Mouse (Mus musculus): Measurements from ENCODE around the gene Fam129c.

Fam129c gene

DNA sequence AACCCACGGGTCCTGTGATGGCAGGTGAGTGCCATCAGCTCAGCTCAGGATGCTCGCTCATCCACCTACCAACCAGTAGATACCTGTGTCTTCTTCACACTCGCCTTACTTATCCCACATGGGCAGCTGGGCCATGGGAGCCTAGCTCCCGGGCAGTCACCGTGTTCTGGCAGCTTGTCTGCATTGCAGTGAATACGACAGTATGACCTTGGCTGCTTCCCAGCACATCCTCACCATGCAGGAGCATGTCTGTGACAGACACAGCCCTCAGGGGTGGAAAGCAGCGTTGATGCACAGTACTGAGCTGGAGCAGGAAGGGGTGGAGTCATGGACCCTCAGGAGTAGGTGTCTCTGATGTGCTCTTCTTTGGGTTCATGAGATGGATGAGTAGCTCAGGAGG, 23.0 kb upstream of the Fam129c start:
- no peak for DNase-seq (ENCODE audit: low spot score)

DNA sequence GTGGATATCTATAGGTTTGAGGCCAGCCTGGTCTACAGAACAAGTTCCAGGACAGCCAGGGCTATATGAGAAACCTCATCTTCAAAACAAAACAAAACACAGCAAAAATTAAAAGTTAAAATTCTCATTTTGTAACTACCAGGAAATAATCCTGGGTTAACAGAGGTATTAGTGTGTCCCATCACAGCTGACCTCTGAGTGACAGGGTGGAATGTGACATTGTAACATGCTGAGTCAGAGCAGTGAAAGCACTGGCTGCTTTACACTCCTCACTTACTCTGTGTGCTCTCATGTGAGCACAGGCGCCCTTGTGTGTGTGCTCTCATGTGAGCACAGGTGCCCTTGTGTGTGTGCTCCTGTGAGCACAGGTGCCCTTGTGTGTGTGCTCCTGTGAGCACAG, 22.4 kb upstream of the Fam129c start:
- DNase-seq (ENCODE audit: low spot score) = no peak

DNA sequence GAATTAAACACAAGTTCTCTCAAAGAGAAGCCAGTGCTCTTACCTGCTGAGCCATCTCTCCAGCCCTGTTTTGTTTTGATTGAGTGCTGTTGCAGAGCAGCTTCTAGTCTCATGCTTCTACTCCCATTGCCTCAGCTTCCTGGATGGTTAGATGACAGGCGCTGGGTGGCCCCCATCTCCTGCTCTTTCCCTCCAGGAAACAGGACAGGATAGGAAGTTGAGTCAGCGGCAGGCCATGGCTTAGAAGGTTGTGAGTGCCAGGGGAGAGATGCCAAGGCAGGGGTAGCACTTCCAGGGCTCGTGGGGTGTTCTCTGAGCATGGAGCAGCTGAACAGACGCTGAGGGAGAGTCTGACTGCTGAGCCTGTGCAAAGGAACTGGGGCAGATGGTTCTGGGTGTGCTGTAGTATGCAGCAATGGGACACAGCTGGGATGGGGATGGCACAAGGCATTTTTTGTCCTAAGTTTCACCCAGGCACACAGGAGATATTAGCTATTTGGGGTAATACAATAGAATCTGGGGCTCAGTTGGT, 19.5 kb upstream of the Fam129c start:
- no peak for DNase-seq (ENCODE audit: low spot score)

DNA sequence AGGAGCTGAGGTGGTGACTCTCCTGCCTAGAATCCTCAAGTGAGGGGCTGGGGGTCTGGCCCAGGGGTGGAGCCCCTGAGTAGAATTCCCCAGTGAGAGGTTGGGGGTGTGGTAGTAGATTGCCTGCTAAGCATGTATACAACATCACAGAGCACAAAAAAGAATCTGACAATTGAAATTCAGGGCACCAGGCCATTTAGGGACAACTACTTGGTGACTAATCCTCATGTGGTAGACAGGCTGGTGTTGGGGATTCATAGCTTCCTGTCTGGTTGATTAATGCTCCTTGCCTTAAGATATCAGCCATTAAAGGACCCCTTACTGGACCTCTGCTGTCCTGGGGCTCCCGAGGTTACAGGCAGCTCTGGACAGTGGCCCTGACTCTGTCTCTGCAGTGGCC, 18.4 kb upstream of the Fam129c start:
- no peak for DNase-seq (ENCODE audit: low spot score)

DNA sequence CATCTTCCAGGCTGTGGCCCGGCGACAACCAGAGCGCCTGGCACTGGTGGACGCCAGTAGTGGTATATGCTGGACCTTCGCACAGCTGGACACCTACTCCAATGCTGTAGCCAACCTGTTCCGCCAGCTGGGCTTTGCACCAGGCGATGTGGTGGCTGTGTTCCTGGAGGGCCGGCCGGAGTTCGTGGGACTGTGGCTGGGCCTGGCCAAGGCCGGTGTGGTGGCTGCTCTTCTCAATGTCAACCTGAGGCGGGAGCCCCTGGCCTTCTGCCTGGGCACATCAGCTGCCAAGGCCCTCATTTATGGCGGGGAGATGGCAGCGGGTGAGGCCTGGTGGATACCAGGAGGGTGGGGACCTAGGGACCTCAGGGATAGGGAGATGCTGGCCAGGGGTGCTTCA, 18.0 kb upstream of the Fam129c start:
- no peak for DNase-seq (ENCODE audit: low spot score)

DNA sequence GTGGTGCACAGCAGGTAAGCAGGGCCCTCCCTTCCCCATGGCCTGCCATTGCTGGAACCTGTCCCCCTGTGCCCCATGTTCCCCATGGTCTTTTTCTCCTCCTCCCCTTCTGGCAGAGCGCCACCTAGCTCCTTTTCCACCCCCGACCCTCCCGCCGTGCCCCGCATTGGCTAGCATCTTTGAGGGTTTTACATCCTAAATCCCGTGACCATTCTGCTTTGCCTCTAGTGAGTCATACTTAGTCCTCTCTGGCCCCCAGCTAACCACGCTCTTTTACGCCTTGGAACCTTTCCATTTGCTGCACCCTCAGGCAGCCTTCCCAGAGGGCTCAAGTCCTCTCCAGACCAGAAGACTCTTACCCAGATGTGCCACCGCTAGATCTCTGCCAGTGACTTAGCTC, 17.2 kb upstream of the Fam129c start:
- no peak for DNase-seq (ENCODE audit: low spot score)

DNA sequence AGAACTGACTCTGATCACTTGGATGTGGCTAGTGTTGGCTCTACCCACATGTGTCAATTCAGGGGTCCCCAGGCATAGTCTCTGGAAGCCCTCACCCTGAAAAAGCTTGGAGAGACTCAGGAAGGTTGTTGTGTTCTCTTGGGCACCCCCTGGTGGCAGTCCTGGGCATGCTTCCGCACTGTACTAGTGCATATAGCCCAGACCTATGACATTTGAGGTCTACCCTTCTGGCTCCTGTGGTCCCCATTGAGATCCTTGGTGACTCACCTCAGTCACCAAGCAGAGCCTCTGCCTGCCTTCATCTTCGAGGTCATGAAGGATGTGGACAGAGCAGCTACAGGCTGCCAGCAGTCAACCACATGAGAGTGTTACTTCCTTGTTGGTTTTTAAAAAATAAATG, 10.6 kb upstream of the Fam129c start:
- DNase-seq (ENCODE audit: low spot score) = peak; percentile 67

DNA sequence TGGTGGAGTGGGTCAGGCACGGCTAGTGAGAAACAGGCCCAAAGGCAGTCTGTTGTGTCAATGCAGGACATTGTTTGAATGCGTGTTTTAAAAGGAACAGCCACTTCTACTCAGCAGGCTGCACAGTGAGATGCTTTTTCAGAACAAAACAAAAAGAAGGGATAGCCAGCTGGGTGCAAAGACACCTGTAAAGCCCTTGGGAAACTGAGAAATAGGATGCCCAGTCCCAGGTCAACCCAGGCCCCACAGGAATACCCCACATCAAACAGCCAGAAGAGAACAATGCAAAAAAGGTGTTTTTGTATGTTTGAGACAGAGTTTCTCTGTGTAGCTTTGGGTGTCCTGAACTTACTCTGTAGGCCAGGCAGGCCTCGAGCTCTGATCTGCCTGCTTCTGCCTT, 8.7 kb upstream of the Fam129c start:
- no peak for DNase-seq (ENCODE audit: low spot score)

DNA sequence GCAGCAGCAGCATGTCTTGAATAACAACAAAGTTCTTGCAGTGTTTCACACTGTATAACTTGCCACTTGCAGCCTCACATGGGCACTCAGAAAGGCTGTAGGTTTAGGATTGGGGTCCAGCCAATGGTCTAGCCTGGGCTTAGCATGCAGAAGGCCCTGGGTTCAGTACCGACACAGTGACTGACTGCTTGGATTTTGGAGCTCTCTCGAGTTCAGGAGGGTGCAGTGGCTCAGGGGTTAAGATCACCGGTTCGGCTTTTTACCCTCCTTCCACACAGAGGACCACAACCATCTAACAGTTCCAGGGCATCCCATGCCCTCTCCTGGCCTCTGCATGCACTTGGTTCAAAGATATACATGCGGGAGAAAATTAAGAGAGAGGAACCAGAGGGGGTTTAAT, 6.4 kb upstream of the Fam129c start:
- no peak for DNase-seq (ENCODE audit: low spot score)

DNA sequence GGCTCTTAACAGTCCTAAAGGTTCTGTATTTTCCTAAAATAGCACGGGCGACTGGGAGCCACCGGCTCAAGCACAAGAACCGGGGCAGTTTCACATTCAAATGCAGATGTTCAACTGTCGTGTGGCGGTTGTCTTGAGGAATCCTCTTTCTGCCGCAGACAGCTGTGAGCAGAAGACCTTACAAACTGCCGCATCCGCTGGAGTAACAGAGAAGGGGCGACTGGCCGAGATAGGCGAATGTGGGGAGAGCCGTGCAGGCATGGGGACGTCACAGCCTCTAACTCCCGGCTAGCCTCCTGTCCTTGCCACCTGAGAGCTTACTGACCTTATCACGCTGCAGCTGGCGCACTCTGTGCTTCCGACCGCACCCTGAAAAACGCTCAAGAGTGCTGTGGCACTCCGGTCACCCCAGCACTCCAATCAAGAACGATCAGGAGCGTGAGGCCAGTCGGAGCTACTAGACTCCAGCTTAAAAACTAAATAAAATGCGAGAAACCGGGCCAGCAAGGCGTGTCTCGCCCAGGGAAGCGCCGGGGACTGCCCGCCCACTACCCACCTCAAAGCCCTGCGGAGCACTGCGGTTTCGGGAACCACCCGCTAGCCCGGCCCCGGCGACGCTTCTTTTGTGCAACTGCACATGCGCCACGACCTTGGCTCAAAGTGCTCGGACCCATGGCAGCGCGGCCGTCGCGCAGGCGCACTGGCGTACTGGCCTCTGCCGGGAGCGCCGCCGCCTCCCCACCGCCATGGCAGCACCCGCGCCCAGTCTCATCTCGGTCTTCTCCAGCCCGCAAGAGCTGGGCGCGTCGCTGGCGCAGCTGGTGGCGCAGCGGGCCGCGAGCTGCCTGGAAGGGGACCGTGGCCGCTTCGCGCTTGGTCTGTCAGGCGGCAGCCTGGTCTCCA, 5.7 kb upstream of the Fam129c start, which contains the start of gene Pgls:
Pgls (plus strand) TSS at position 706 of the 903 bp plus-strand sequence.
- DNase-seq (ENCODE audit: low spot score) = peak; percentile 97

DNA sequence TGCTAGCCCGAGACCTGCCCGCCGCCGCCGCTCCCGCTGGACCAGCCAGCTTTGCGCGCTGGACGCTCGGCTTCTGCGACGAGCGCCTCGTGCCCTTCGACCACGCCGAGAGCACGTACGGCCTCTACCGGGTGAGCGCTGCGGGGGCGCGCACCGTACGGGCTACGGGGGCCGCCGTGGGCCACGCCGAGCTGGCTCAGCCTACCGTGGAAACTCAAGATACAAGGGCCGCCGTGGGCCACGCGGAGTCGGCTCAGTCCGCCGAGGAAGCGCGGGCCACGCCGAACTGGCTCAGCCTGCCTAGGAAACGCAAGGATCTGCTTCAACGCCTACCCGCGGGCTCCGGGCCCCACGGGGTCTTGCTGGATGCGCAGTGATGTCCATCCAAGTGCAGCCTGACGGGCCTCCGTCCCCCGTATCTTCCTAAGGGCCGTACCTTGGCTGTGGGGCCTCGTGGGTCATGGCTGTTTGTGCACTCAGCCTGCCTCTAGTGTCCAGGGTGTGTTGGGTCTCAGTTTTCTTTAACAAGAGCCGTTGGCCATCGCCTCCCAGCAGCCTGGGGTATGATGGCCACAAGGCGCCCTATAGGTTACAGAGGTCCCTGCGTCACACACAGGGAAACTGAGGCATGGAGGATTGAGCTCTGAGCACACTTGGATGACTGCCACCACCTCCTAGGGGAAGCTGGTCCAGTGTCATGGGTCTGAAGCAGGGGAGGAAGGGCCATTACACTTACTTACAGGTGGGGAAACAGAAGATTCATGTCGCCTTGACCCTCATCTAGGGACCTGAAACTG, 4.9 kb upstream of the Fam129c start:
- DNase-seq (ENCODE audit: low spot score) = no peak

DNA sequence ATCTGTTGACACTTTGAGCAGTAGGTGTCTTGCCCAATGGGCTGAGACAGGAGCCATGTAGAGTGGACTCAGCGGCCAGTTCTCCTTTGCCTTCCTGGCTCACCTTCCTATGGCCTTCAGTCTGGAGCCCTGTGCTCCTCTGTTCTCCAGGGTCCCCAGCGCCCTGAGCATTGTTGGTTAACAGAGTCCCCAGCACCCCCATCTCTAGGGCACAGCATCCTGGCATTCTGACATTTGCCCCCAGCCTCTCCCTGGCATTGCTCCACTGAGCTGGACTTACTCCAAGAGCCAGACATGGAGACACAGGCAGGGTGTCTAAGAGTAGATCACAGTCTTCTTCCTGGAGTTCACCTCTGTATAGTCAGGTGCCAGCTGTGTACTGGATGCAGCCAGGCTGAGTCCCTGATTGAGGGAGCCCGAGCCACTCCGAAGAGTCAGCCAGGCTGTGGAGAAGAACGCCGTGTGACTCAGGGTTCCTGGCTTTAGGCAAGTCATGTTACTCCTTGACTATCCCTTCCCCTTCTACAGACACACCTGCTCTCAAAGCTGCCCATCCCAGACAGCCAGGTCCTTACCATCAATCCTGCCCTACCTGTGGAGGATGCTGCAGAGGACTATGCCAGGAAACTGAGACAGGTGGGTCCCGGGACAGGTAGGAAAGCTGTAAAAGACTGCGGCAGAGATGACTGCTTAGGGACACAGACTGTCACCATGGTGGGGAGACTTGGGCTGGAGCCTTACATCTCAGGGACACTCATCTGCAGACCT, 3.7 kb upstream of the Fam129c start:
- DNase-seq (ENCODE audit: low spot score) = no peak

DNA sequence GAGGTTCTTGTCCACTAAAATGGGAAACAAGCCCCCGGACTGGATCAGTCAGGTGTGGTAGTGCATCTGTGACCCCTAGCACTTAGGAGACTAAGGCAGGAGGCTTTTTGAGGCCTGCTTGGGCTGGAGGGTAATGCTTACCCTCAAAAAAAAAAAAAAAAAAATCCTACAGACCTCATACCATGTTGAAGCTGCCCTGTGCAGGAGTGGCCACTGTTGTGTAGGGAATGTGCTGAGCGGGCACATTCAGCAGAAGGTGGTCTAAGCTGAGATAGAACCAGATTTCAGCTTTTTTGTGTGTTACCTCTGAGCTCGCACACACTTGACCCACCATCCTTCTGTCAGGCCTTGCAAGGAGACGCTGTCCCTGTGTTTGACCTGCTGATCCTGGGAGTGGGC, 3.1 kb upstream of the Fam129c start:
- no peak for DNase-seq (ENCODE audit: low spot score)

DNA sequence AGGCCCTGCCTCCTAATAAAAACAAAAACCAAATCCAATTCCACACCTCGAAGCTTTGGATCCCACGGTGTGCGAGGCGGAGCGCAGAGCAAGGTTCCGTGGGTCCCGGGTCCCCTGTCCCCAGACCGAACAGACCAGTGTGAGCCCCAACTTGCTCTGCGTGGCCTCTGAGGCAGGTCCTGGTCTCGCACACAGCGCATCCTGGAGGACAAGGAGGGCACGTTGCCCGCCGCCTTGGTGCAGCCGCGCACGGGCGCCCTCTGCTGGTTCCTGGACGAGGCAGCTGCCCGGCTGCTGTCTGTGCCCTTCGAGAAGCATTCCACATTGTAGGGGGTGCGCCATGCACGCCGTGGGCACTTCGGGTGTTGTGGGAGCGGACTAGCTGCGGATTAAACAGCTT, 1.6 kb upstream of the Fam129c start:
- peak; percentile 85 for DNase-seq (ENCODE audit: low spot score)

DNA sequence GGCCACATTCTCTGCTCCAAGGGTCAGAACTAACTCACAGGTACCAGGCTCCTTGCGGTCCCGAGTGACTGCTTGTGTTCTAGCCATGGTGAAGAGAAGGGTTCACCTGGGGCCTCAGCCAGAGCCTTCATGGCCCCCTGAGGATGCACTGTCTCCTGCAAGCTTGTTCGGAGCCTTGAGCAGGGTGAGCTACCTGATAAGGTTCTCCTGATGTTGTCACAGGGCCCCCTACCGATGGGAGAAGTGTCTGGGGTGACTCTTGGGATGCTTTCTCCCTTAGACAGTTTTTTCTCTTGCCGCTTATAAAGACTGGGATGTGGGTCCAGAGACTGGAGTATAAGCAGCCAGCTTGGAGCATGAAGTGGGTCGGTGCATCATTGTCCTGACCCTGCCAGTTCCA, 1.1 kb upstream of the Fam129c start:
- DNase-seq (ENCODE audit: low spot score) = no peak

DNA sequence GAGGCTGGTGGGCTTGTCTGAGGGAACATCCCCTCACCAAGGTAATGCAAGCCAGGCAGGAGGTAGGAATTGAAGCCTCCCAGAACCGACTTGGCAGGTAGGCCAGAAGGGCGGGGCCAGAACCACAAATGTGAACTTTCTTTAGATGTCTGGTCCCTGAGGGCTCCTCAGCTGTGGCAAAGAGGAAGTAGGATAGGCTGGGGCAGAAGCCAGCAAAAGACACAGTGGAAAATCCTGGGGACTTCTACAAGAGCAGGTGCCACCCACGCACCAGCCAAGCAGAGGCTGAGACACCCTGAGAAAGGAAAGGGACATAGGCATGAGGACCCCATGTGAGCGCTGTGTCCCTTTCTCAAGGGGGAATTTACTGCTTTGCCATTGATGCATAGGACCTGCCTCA, 650 bp upstream of the Fam129c start:
- DNase-seq (ENCODE audit: low spot score) = no peak

DNA sequence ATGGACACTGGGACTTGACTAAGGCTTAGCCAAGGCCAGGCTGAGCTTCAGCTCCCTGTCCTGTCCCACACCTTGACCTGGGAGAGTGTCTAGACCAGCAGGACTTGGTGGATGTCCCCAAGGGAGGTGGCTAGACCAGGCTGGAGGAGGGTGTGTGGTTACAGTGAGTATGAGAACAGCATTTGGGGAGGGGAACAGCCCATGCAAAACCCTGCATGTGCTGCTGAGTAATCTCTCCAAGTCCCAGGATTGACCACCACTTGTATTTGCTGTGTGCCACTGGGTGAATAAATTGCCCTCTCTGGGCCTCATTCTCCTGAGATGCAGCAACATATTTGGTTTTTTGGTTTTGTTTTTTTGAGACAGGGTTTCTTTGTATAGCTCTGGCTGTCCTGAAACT, 927 bp downstream of the Fam129c start:
- no peak for DNase-seq (ENCODE audit: low spot score)

DNA sequence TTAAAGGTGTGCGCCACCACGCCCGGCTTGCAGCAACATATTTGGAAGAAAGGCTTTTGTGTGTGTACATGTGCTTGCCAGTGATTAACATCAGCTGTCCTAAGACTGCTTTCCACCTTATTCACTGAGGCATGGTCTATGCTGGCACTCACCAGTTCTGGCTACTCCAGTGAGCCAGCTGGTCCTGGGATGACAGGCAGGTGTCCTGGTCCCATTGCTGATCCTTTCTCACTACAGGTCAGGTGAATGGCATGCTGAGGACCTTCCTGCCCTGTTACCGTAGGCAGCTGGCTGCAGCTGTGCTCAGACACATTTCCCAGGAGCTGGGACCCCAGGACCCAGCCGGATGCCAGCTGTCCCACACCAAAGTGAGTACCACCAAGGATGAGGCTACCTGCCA, 1.4 kb downstream of the Fam129c start:
- no peak for DNase-seq (ENCODE audit: low spot score)

DNA sequence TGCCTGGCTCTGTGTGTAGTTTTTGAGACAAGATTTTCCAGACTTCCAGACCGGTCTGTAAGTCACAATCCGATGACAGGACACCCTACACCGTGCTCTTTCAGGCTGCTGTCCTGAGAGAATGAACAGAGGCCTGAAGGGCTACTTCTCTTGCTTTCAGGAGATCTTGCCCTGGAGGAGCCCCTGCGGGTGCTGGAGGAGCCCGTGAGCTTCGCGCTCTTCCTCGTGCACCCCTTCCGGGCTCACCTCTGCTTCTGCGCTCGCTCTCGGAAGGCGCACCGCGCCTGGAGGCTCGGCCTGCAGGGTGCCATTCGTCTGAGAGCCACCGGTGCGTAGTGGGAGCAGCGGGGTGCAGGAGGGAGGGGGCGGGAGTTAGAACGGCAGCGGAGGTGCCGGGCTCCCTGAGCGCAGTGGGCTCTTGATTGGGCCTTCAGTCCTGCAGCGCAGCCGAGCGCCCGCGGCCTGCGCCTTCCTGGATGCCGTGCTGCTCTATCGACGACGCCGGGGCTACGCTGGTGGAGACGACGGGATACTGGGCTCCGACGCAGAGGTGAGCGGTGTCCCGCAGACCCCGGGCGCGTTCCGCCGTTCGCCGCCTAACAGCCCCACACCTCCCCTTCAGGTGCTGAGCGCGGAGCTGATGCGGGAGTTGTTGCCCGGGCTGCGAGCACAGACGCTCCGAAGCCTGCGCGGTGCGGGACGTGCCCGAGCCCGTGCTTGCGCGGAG, 4.7 kb downstream of the Fam129c start:
- DNase-seq (ENCODE audit: low spot score) = peak; percentile 22

DNA sequence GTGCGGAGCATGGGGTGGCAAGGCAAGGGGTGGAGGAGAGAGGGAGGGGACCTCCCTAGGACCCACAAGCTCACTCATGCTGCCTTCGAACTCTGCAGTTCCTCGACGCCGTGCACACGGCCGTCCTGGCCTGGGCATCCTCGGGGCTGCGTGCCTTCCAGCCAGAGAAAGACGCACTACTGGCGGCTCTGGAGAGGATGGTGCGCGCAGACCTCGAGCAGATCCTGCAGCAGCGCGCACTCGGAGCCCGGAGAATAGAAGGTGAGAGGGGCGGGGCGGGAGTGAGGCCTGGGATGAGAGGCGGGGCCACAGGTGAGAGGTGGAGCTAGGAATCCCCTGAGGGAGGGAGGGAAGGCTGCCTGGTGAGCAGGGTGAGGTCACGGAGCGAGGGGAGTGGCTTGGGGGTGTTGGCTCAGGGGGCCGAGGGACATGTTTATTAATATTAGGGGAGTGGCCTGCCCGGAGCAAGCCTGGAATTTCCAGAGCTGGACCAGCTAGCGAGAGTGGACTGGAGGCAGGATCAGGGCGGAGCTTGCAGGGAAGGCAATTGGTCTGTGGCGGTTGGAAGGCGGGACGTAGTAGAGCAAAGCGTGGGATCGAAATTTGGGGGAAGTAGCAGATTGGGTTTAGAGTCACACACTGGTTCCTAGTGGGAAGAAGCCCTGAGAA, 5.4 kb downstream of the Fam129c start:
- peak; percentile 78 for DNase-seq (ENCODE audit: low spot score)

DNA sequence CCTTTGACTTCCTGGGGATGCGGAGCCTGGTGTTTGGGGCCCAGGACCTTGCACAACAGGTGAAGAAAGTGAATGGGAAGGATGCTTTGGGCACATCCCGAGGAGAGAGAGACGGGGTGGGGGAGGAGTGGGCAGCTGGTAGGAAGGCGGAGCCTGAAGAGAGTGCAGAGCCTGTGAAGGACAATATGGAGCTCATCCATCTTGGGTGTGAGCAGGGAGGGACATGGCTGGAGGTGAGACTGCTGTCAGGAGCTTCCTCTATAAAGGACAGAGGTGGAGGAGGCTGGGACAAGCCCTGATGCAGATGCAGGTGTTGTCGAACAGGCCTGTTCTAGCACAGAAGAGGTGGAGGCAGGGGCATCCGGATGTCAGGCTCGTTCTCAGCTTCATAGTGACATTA, 6.6 kb downstream of the Fam129c start:
- DNase-seq (ENCODE audit: low spot score) = no peak

Data from embryo, embryonic 10.5 days (tissue).